Mouse (Mus musculus) neural tube, embryonic 11.5 days (tissue): ENCODE data around the gene Ndufs7. TPM values are rescaled to one million over a fixed set of nuclear protein-coding genes. Genes with fewer than 3 reads are reported as not detected.

Source experiments
- ATAC-seq: fragments of 200-750 bp; cut with Nextera tagmentation; 2 replicates; pipeline ENCODE4 v1.8.0; 2017; ENCODE audit warnings: moderate number of reproducible peaks, mild to moderate bottlenecking, moderate TSS enrichment, moderate library complexity; ENCODE audit not compliant: insufficient read depth, low FRiP score, low TSS enrichment
- DNase-seq: peaks from one replicate; pipeline ENCODE4 v3.0.0-alpha.2; 2015; ENCODE audit warnings: low spot score
- H3K27ac ChIP-seq: fragments of 300-500 bp; sonication (generic); 2 replicates; pipeline ENCODE4 v1.5.1; 2014; ENCODE audit warnings: low read depth, mild to moderate bottlenecking, low read length
- H3K27me3 ChIP-seq: fragments of 300-500 bp; sonication (generic); 2 replicates; pipeline ENCODE4 v1.6.1; 2014; ENCODE audit warnings: mild to moderate bottlenecking, low read length, mixed read lengths; ENCODE audit not compliant: control insufficient read depth, insufficient read depth
- H3K36me3 ChIP-seq: fragments of 300-500 bp; sonication (generic); 2 replicates; pipeline ENCODE4 v1.6.1; 2014; ENCODE audit warnings: mild to moderate bottlenecking, low read length, moderate library complexity, mixed read lengths; ENCODE audit not compliant: control insufficient read depth, insufficient read depth
- H3K4me1 ChIP-seq: fragments of 300-500 bp; sonication (generic); 2 replicates; pipeline ENCODE4 v1.6.1; 2014; ENCODE audit warnings: low read length, mixed read lengths; ENCODE audit not compliant: control insufficient read depth, insufficient read depth
- H3K4me2 ChIP-seq: fragments of 300-500 bp; sonication (generic); 2 replicates; pipeline ENCODE4 v1.6.1; 2014; ENCODE audit warnings: low read depth, mild to moderate bottlenecking, moderate library complexity
- H3K4me3 ChIP-seq: fragments of 300-500 bp; sonication (generic); 2 replicates; pipeline ENCODE4 v1.5.1; 2014; ENCODE audit warnings: low read depth, low read length
- H3K9ac ChIP-seq: fragments of 300-500 bp; sonication (generic); 2 replicates; pipeline ENCODE4 v1.6.1; 2014; ENCODE audit warnings: mild to moderate bottlenecking, low read length
- H3K9me3 ChIP-seq: fragments of 300-500 bp; sonication (generic); 2 replicates; pipeline ENCODE4 v1.6.1; 2016; ENCODE audit warnings: low read length; ENCODE audit not compliant: control insufficient read depth
- WGBS: fragments of 180-500 bp; shearing (Covaris S2); extraction: QIAGEN DNeasy Blood & Tissue Kit; methylation state at CpG from one replicate; pipeline ENCODE4 v1.1.7; 2014; 5-methylcytosine and 5-hydroxymethylcytosine counted together
- polyA plus RNA-seq: library from polyadenylated mRNA; unstranded; fragments of >200 nt; fragmentation: Nextera tagmentation; extraction: Ambion mirVana; gene quantifications from 2 replicates; pipeline ENCODE4 v1.2.1, GENCODE M21; 2014

The Ndufs7 gene
- polyA plus RNA-seq: 247 and 261 TPM in 2 replicates

GRCm38 (mm10) chr10:80248971-80249640 is at the start of gene Ndufs7:
Ndufs7 (plus strand) TSS chr10:80249121.
- Histone ChIP-seq H3K9ac (peak within 1 kb of the TSS; percentile 75), H3K36me3 (peaks cover 6% of the 10 kb centered on the region; the same call in 1 of the 2 replicates), H3K4me3 (peak within 1 kb of the TSS; percentile 66), H3K4me2 (peak within 1 kb of the TSS; percentile 82), H3K4me1 (peaks cover 12% of the 10 kb centered on the region; the same call in 1 of the 2 replicates), H3K27ac (peak within 1 kb of the TSS; percentile 28), H3K9me3 (no peaks in the 10 kb centered on the region), H3K27me3 (no peaks in the 10 kb centered on the region)
- peak; percentile 92 for DNase-seq
- peak; percentile 86 for ATAC-seq
- WGBS: under 1% methylated on average over 53 of the region's 53 CpGs

GRCm38 (mm10) chr10:80199440-80200008 is 49.4 kb upstream of the Ndufs7 start:
- Histone ChIP-seq H3K27me3 (no peaks in the 10 kb centered on the region), H3K9me3 (no peaks in the 10 kb centered on the region), H3K4me1 (peaks cover 5% of the 10 kb centered on the region; the same call in 1 of the 2 replicates)

GRCm38 (mm10) chr10:80200485-80200884 is 48.4 kb upstream of the Ndufs7 start:
- Histone ChIP-seq H3K27me3 (no peaks in the 10 kb centered on the region), H3K9me3 (no peaks in the 10 kb centered on the region), H3K4me3 (no peak overlapping the region), H3K27ac (no peak overlapping the region), H3K36me3 (no peaks in the 10 kb centered on the region), H3K4me1 (peaks cover 5% of the 10 kb centered on the region; the same call in 1 of the 2 replicates), H3K4me2 (no peak overlapping the region), H3K9ac (no peak overlapping the region)
- ATAC-seq (no peak), DNase-seq (no peak)
- WGBS: 82% methylated on average over 6 of the region's 6 CpGs

More at GRCm38 (mm10) chr10:80199440-80200008, 49.4 kb upstream of the Ndufs7 start:
- Histone ChIP-seq H3K4me3 (no peak overlapping the region), H3K27ac (no peak overlapping the region), H3K9ac (no peak overlapping the region; the same call in 1 of the 2 replicates), H3K36me3 (no peaks in the 10 kb centered on the region), H3K4me2 (no peak overlapping the region)
- DNase-seq: peak; percentile 84
- ATAC-seq: peak; percentile 78; the same call in 1 of the 2 replicates
- WGBS: 51% methylated on average over 3 of the region's 3 CpGs

GRCm38 (mm10) chr10:80204055-80204454 is 44.9 kb upstream of the Ndufs7 start:
- Histone ChIP-seq H3K27ac (no peak overlapping the region), H3K9me3 (no peaks in the 10 kb centered on the region), H3K4me3 (no peak overlapping the region), H3K27me3 (no peaks in the 10 kb centered on the region), H3K4me2 (no peak overlapping the region), H3K9ac (peak overlapping the region; percentile 4; the same call in 1 of the 2 replicates), H3K4me1 (peaks cover 8% of the 10 kb centered on the region), H3K36me3 (no peaks in the 10 kb centered on the region)
- DNase-seq (no peak), ATAC-seq (no peak)
- WGBS: 31% methylated on average over 7 of the region's 7 CpGs

- DNase-seq (no peak), ATAC-seq (no peak)
- H3K4me2 ChIP-seq: no peak overlapping the region
- H3K9ac ChIP-seq: no peak overlapping the region
- H3K4me3 ChIP-seq: no peak overlapping the region
- no peaks in the 10 kb centered on the region for H3K36me3 ChIP-seq
- no peak overlapping the region for H3K27ac ChIP-seq
- H3K27me3 ChIP-seq: no peaks in the 10 kb centered on the region
- H3K4me1 ChIP-seq: peaks cover 12% of the 10 kb centered on the region
- H3K9me3 ChIP-seq: no peaks in the 10 kb centered on the region
- 74% methylated on average over 1 of the region's 1 CpGs for WGBS
Observed at GRCm38 (mm10) chr10:80207201-80207600, 41.7 kb upstream of the Ndufs7 start.

GRCm38 (mm10) chr10:80207676-80208075 is 41.2 kb upstream of the Ndufs7 start:
- no peak for DNase-seq
- Histone ChIP-seq H3K9me3 (no peaks in the 10 kb centered on the region), H3K27ac (no peak overlapping the region), H3K4me3 (no peak overlapping the region), H3K27me3 (no peaks in the 10 kb centered on the region), H3K9ac (no peak overlapping the region), H3K36me3 (no peaks in the 10 kb centered on the region), H3K4me1 (peaks cover 12% of the 10 kb centered on the region), H3K4me2 (no peak overlapping the region)
- 51% methylated on average over 10 of the region's 10 CpGs for WGBS
- ATAC-seq: no peak

- peaks cover 12% of the 10 kb centered on the region for H3K4me1 ChIP-seq
- no peak for DNase-seq
- 76% methylated on average over 4 of the region's 4 CpGs for WGBS
Observed at GRCm38 (mm10) chr10:80208248-80208647, 40.7 kb upstream of the Ndufs7 start.

GRCm38 (mm10) chr10:80208841-80209371 is 40.0 kb upstream of the Ndufs7 start:
- DNase-seq (peak; percentile 71), ATAC-seq (peak; percentile 67)
- H3K27ac ChIP-seq: 0 out of 2 replicates have a peak overlapping the region, but pooled peaks have one; percentile 14
- H3K4me1 ChIP-seq: peaks cover 10% of the 10 kb centered on the region
- WGBS: 6% methylated on average over 24 of the region's 24 CpGs
- no peaks in the 10 kb centered on the region for H3K36me3 ChIP-seq
- no peaks in the 10 kb centered on the region for H3K27me3 ChIP-seq
- 0 out of 2 replicates have a peak overlapping the region, but pooled peaks have one; percentile 6 for H3K4me3 ChIP-seq
- H3K9ac ChIP-seq: peak overlapping the region; percentile 39
- H3K9me3 ChIP-seq: no peaks in the 10 kb centered on the region
- peak overlapping the region; percentile 32 for H3K4me2 ChIP-seq

More at GRCm38 (mm10) chr10:80208248-80208647, 40.7 kb upstream of the Ndufs7 start:
- no peak overlapping the region for H3K4me3 ChIP-seq
- H3K9me3 ChIP-seq: no peaks in the 10 kb centered on the region
- H3K4me2 ChIP-seq: no peak overlapping the region
- H3K27me3 ChIP-seq: no peaks in the 10 kb centered on the region
- no peak overlapping the region for H3K9ac ChIP-seq
- H3K36me3 ChIP-seq: no peaks in the 10 kb centered on the region
- no peak overlapping the region for H3K27ac ChIP-seq
- no peak for ATAC-seq
